Mouse (Mus musculus) neural tube, embryonic 10.5 days (tissue): ENCODE measurements at regions not wholly inside any gene's neighbourhood (a gene's known extent, or its start where the extent isn't known, plus 50 kb on each side); places are given as distances from the start of the nearest gene placed in this dataset.
A peak's percentile ranks its signal among the peaks of the same experiment; 100 is the strongest.
"Not testable (repeated sequence)": the region's sequence is repeated elsewhere in the genome, so short reads cannot be mapped to it uniquely, and the experiment has no call there.

ENCODE experiments used
- DNase-seq: peaks from one replicate; pipeline ENCODE4 v3.0.0-alpha.2; 2017; ENCODE audit warnings: low spot score; ENCODE audit errors: extremely low spot score

DNA sequence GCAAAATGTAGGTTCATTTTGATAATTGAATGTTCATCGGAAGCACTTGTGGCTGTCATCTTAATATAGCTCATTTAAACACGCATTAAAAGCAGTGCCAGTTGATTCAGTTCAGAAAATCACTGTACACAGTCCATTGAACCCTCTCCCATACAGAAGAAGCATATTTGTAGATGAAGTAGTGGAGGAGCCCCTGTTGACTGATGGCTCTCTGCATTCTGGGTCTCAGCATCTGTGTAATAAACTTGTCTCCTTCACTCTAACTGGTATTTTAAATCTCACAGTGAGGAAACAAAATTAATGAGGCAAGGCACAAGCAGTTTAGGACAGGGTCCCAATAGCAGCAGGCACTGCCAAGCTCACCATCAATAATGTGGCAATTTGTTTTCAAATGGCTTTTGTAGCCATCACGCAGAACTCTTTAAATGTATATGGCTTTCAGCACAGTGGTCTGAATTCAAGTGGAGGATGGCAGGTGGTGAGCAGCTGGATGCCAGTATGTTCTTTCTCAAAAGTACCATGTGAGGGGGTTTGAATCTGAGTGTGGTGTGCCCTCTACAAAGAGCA lies 302.8 kb upstream of the Sdr16c6 start:
- DNase-seq: no peak

DNA sequence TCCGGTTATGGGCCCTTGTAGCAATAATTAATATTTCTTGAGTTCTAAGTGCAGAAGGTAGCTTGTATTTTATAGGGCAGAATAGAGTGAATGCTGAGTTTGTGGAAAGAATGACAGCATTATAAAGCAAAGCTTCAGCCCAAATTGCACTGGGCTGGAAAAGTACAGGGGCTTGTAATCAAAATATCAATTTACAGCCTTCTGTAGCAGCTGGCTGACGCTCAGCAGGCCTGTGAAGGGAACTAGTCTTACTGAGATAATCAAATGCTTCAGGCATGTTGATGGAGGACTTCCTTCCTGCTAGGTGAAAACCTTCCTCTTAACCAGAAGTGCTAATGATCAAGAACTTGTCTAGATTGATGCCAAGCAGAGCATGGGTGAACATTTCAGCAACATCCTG lies 257.9 kb upstream of the Sdr16c6 start:
- no peak for DNase-seq

DNA sequence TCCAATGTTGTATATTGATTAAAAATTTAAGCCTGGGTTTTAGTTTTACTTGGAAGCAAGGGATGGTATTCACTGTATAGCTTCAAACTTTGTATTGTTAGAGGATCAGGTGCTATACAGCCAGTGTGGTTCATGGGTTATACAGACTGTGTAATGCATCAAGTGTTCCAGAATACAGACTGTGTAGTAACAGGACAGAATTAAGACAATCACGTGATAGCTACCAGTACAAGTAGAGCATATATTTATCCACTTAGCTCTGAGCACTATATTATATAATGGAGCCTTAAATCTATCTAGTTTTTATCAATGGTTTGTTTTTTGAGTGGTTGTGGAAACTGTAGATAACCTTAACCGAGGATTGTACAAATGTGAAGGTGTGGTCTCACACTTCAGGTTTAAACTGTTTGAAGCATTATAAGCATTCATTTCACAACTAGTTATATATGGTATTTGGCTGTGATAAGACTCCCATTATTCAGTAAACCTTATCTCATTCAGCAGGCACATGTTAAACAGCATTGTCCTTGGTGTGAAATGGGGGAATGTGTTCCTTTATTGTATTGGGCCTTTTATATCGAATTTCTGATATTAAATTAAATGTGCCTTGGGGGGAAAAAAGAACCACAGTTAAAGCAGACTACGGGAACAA lies 256.3 kb upstream of the Sdr16c6 start:
- no peak for DNase-seq

DNA sequence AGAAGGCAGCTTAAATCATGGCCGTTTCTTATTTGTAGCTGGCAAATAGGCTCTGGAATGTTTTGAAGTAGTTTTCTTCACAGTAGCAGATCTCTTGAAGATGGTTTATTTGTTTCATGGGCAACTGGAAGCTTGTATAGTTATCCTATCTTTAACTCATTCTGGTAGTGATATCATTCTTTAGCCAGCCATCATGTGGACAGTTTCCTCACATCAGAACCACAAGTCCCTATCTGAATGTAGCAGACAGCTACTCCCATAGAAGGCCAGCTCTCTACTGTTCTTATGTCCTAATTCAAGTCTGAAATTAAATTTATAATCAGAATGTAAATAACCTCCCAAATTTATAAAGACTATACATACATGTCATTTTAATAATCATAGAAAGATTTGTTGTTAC lies 253.8 kb upstream of the Sdr16c6 start:
- DNase-seq: no peak

DNA sequence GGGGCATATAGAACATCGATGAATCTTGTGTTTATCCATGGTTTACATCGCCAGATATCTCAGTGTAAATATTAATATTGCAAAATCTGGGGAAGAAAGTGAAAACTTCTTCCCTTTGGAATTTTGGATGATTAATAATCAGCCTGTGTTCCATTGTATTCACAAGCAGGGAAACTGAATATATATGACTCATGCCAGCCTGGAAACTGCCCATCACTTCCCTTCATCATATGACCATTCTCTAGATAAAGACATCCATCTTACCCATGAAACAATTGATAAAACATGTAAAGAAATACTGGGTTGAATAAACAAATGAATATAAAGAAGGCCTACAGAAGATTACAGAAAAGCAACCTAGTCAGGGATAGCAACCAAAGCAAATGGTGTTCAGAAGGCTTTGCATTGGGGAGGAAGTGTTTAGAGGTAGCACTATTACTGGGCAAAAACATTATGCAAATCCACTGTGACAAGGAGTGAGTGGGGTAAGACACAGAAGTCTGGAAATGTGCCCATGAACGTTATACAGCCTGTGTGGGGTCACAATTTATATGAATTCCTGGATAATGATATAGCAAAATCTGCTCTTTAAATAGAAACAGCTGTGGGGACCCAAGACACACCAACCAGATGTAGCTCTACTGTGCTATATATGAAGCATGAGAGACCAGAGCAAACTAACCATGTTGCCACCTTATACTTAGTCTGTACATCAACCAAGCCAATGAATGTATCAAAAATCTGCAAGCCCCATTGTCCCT lies 238.5 kb upstream of the Sdr16c6 start:
- DNase-seq: no peak

DNA sequence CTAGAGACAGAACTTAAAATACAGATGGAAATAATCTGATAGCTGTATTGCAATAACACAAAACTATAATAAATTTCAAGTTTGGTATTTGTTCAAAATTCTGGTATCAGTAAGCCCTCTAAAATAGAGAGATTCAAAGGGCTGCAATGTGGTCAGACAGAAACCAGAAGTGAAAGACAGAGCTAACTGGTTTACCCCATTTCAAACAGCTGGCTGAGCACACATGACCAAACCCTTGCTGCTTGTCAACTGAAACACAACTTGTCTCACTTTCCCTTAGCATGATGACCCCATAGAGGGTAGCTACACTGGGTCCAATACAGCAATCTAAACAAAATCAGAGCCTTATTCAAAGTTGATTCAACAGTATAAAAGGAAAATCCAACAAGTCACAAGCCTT lies 234.2 kb upstream of the Sdr16c6 start:
- DNase-seq: no peak

DNA sequence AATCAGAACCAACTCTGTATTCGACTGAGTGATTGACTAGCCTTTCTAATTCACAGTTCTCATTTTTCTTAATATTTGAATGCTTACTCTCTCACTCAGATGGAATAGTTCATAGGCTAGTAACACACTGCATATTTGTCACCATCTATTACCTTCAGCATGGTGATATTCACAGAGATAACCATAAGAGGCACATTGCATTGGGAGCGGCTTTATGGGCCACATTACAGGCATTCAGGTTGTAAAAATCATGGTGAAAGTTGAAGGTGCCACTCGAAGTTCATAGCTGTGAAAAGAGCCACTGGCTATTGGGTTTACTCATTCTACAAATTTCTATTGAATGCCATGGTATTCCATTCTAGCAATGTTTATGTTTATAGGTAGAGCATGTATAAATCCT lies 229.6 kb upstream of the Sdr16c6 start:
- no peak for DNase-seq

DNA sequence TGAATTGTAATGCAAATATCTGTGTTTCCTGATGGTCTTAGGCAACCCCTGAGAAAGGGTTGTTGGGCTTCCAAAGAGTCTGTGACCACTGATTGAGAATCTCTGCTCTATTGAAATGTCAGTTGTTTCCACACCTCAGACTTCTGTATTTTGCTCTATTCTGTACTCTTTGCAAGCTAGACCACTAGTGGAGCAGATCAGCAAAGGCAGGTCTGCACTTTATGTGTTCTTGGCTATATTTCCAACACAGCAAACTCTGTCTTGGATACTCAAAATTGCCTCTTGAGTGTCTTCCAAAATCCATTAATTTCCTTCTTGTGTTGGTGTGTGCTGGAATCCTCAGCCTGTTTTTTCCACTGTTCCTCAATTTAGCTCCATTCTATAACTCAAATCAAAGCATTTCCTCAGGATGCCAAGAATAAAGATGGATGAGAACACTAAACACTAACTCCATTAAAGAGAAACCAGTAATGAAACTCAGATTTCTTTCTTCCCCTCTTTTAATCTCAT lies 228.5 kb upstream of the Sdr16c6 start:
- no peak for DNase-seq

DNA sequence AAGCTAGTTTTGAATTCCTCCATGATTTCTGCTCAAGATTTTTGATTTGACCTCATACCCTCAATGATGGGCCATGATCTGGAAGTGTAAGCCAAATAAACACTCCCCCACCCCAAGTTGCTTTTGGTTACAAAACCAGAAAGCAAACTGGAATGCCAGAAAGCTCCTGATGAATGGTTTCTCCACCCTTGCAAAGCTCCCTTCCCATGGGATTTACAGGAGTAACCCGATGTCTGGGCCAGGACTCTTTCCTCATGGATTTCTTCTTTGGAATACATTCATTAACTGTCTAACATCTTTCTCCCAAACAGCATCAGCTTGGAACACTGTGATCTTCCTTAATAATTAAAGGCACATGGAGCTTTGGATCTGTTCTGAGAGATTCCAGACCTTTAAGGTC lies 227.3 kb upstream of the Sdr16c6 start:
- no peak for DNase-seq

DNA sequence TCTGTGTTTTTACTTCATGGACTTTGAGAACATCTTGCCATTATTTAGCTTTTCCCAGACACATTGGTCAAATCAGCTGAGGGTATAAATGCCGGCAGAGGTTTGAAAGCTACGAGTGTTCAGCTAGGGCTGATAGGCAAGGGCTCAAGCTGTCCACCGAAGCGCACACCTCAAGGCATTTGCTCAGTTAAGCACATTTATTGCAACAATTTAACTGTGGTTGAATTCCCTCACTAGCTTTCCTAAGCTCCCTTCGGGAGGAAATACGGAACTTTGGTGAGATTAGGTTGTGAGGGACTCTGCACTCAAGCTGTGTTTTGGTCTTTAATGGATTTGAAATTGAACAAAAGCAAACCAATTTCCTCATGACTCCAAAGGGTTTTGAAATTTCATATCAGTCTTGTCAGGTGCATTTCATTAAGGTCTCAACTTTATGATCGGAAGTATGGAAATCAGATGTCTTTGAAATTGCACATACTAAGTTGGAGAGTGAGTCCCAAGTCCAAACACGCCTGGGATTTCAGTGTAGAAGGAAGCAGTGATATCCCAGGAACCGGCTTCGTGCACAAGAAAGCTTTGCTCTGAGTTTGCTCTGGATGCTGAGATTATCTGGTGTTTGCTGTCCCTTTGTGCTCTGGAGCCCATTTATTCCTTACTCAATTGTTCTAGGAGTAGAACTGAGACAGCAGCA lies 223.0 kb upstream of the Sdr16c6 start:
- no peak for DNase-seq

DNA sequence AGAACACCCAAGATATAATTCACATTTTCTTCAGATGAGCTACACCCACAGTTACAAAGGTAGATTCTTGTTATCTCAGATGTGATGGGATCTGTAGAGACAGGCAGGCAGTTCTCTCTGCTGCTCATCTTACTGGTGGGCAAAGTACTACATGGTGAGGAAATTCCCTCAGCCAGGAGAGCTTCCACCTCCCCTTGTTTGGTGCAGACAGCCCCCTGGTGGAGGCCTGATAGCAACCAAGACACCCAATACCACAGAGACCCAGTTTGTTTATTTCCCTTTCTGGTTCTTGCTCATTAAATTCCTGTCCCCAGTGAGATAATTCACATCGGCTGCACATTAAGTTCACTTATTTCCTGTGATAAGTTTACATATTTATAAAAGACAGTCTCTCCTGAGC lies 222.3 kb upstream of the Sdr16c6 start:
- DNase-seq: no peak

DNA sequence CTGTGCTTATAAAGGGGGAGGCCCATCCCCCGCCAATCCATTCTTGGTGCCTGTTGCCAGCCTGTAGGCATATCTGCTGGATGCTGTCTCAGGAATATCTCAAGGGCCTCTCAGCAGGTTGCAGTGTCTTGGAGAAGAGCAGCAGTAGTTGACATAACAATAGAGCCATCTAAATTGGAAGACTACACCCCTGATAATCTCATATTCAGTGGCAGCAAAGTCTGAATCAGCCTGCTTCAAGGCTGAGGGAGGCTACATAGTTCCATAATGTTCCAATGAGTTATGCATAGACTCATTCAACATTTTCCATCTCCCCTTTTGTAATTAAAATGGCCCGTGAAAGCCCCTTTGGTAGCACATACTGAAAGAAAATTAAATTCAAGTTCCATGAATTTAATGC lies 172.3 kb upstream of the Sdr16c6 start:
- no peak for DNase-seq

DNA sequence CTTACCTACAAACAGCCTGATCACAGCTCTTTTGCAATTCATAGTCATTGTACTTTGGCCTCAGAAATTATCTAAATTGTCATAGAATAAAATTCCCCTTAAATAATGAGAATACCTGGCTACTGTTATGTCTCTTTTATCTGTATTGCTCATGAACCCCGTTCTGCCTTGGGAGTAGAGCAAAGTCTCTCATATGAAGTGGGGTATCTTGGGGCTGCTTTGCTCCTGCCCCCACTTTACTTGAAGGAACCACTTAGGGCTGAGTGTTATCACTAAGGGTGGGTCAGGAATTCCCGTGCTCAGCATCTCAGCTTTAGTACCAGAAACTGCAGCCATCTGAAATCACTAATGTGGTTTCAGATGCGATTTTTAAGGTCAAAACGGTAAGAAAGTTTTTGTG lies 170.3 kb upstream of the Sdr16c6 start:
- DNase-seq: no peak

DNA sequence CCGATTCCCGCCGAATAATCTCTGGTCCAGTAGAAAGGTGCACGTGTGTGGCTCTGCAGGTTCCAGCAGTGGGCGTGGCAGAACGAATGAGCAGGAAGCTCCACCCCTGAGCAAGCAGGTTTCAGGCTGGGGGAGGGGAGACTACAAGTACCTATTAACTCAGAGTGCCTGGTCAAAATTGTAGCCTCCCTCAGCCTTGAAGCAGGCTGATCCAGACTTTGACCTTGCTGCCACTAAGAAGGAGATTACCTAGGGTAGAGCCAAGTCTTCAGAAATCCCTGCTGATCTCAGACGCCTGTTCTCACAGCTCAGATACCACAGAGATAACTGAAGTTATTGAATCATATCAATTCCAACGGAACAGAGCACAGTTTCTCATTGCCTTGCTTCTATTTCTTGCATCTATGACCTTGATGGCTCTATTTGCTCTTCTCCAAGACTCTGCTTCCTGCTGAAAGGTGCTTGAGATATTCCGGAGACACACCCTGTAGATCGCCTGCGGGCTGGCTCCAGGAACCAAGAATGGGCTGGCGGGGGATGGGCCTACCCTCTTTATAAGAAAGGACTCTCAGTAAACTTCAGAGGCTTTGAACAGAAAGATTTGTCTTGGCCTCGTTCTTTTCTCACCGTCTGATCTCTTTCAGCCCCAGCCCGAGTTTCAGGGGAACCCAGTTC lies 165.1 kb upstream of the Sdr16c6 start:
- DNase-seq: not testable (repeated sequence)

DNA sequence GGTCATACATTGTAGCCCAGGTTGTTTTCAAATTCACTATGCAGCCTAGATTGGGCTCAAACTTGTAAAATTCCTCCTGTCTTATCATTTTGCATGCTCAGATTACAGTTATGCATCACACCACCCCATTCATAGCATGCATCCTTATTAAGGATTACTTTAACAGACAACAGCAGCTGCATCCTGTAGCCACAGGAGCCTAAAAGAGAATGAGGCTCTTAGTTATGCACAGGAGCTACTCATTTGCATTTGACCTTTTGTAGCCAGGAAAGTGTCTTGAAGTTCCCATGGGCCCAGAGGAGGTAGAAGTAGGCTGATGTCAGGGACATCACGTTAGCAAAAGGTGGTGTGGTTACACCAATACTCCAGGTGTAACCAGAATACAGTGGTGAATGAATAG lies 148.9 kb upstream of the Sdr16c6 start:
- DNase-seq: no peak

DNA sequence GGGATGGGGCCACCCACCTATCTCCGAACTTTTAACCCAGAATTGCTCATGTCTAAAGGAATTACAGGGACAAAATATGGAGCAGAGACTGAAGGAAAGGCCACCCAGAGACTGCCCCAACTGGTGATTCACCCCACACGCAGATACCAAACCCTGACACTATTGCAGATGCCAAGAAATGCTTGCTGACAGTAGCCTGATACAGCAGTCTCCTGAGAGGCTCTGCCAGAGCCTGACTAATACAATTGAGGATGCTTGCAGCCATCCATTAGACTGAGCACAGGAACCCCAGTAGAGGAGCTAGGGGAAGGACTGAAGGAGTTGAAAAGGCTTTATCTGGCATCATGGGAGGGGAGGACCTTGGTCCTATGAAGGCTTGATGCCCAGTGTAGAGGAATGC lies 142.4 kb upstream of the Sdr16c6 start:
- DNase-seq: no peak

DNA sequence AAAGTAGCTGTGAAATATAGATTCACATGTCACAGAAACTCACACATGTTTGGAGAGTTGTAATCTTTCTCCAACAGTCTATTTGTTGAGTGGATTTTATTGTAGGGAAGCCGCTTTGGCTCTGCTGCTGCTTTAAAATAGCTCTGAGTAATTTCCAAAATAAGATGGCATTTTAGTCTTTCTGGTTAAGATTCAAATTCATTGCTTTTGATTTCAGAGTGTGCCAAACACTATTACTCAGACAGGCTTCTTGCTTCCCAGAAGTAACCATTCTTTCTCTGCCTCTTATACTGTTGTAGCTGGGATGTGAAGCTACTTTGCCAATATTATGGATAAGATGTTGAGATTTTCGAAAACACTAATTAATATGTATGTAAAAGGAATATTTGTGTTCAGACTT lies 134.6 kb upstream of the Sdr16c6 start:
- no peak for DNase-seq

DNA sequence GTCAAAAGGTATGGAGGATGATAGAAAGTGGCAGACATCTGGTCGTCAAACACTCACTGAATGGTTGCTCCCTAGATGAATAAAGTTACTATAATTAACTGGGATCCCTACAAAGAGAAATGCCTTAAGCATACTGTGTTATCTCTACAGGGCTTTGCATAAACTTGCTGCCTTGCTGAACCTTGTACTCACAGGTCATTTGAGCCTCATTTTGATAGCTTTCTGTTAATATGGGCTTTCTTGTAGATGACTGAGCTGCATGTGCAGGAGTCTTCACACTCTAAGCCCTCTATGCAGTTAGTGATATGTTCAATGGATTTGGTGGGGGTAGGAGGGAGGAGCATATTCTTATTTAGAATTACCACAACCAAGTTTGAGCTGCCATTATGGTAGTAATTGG lies 127.8 kb upstream of the Sdr16c6 start:
- no peak for DNase-seq

DNA sequence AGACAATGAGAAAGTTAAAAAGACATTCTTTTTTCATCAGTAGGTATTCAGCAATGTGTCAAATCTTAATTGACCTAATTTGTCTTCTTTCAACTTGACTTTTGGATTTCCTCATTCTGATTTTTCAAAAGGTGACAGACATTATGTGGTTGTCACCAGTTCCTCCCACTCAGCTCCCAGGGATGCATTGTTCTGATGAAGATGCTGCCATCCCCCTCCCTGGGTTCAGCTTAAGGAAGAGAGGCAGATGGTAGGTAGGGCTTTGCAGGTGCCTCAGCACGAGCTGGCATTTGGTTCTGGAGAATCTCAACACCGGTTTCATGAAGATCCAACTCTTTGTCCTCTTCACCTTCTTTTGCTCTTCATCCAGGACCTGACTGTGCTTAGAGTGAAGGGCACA lies 122.0 kb upstream of the Sdr16c6 start:
- no peak for DNase-seq

DNA sequence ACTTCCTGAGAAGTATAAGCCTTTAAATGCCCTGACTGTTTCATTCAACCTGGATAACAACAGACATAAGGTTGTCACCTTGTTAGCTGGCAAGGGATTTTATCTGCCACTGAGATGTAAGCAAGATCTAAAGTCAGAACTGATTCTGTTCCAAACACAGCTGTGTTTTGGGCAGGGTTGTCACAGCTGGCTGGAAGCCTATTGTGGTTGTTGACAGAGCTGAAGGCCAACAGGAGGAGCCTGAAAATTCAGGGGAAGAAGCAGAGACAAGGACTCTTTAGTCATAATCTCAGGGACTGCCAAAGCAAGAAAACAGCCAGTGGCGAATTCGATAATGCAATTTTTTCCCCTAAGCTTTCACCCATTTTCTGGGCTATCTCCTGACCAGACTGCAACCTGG lies 118.5 kb upstream of the Sdr16c6 start:
- DNase-seq: no peak

DNA sequence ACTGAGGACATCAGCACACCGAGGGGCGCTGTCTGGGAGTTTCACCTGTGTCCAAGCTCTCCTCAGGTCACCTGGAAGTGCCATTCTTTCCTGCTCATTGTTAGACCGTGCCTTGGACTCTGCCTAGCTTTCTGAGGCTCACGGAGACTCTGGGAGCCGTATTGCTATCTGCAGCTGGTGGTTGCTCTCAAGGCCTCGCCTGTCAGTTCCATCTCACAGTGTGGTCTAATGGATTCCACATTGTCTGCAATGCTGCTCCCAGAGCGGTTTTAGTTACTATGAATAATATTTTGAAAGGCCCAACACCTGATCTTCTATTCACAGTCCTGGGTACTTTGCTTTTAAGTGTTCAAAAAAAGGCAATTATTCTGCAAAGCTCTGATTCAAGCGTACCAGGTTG lies 117.9 kb upstream of the Sdr16c6 start:
- DNase-seq: peak; percentile 30
